Mouse (Mus musculus): ENCODE measurements around the gene Insl3. TPM values are rescaled to one million over a fixed set of nuclear protein-coding genes. Genes with fewer than 3 reads are reported as not detected.
"Not testable (repeated sequence)": the region's sequence is repeated elsewhere in the genome, so short reads cannot be mapped to it uniquely, and the experiment has no call there.

The Insl3 gene
- polyA plus RNA-seq, 1 experiment from 2014 or later, result 0.76 TPM

- Histone ChIP-seq H3K4me1 (peaks cover 39% of the 10 kb centered on the region), H3K27me3 (ENCODE audit: low read depth, poor library complexity, severe bottlenecking) (peaks cover 100% of the 10 kb centered on the region), H3K27ac (no peak overlapping the region), H3K36me3 (no peaks in the 10 kb centered on the region), H3K4me3 (peak overlapping the region; percentile 24), H3K9me3 (replicated peaks) (no peaks in the 10 kb centered on the region)
- no peak for DNase-seq (ENCODE audit: low spot score)
- 3% methylated on average over 21 of the region's 21 CpGs for WGBS
Observed at GRCm38 (mm10) chr8:71680471-71680870, 8.5 kb upstream of the Insl3 start.

- 6% methylated on average over 17 of the region's 18 CpGs for WGBS
- no peaks in the 10 kb centered on the region for H3K9me3 ChIP-seq (replicated peaks)
- peaks cover 38% of the 10 kb centered on the region for H3K4me1 ChIP-seq
- no peaks in the 10 kb centered on the region for H3K36me3 ChIP-seq
- no peak overlapping the region for H3K27ac ChIP-seq
- no peak overlapping the region for H3K4me3 ChIP-seq
- DNase-seq (ENCODE audit: low spot score), result no peak
- H3K27me3 ChIP-seq (ENCODE audit: low read depth, poor library complexity, severe bottlenecking), result peaks cover 100% of the 10 kb centered on the region
Observed at GRCm38 (mm10) chr8:71681369-71681915, 7.6 kb upstream of the Insl3 start.

DNA sequence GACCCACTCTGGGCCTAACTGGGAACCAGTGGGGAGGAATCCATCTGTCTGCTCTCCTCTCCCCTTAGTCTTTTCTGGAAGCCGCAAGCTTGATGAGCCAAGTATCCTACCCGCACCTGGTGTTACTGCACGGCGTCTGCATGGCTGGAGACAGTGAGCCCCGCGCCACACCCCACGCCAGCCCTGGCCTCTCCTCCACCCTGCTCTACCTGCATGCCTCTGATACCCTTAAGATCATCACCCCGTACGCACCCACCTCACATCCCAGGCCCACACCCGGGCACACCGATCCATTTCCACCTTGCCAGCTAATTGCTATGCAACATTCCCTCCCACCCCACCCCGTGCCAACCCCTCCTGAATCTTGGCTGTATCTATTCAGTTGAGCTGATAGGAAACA lies 6.2 kb upstream of the Insl3 start:
- Histone ChIP-seq H3K36me3 (no peaks in the 10 kb centered on the region), H3K27ac (no peak overlapping the region), H3K9me3 (replicated peaks) (no peaks in the 10 kb centered on the region), H3K27me3 (ENCODE audit: low read depth, poor library complexity, severe bottlenecking) (peaks cover 100% of the 10 kb centered on the region), H3K4me3 (no peak overlapping the region), H3K4me1 (peaks cover 48% of the 10 kb centered on the region)
- 62% methylated on average over 12 of the region's 12 CpGs for WGBS
- no peak for DNase-seq (ENCODE audit: low spot score)

DNA sequence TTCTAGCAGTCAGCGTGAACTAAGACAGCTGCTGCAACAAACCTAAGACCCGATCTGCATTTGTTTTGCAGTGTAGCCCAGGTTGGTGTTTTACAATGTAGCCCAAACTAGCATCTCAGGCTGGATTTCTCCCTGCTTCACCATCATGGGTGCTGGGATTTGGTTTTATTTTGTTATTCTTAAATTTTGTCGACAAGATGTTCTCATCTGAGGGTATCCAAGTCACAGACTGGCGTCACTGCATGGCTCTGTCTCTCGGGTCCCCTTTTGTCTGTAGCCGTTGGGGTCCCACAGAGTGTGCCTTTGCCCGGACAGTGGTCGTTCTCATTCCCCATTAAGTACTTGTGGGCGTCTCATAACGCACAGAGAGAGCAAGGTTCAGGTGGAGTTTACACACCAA lies 4.3 kb upstream of the Insl3 start:
- no peak overlapping the region for H3K4me3 ChIP-seq
- 22% methylated on average over 10 of the region's 10 CpGs for WGBS
- no peak overlapping the region for H3K27ac ChIP-seq
- no peak for DNase-seq (ENCODE audit: low spot score)
- H3K4me1 ChIP-seq, result peaks cover 49% of the 10 kb centered on the region
- H3K27me3 ChIP-seq (ENCODE audit: low read depth, poor library complexity, severe bottlenecking), result peaks cover 100% of the 10 kb centered on the region
- H3K36me3 ChIP-seq, result no peaks in the 10 kb centered on the region
- H3K9me3 ChIP-seq (replicated peaks), result no peaks in the 10 kb centered on the region

DNA sequence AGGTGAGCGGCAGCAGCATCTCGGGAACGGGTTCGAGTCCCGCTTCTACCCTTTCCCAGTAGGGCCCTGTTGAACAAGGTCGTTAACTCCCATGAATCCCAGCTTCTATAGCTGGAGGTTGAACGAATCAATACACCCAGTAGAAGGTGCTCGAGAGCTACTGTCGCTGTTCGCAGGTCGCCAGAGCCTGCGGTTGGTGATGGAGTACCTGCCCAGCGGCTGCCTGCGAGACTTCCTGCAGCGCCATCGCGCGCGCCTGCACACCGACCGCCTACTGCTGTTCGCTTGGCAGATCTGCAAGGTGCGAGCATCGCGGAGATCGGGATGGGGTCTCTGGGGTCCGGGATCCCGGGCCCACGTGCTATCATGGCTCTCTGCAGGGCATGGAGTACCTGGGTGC lies 3.4 kb upstream of the Insl3 start:
- Histone ChIP-seq H3K27me3 (ENCODE audit: low read depth, poor library complexity, severe bottlenecking) (peaks cover 100% of the 10 kb centered on the region), H3K27ac (no peak overlapping the region), H3K9me3 (replicated peaks) (no peaks in the 10 kb centered on the region), H3K4me3 (peak overlapping the region; percentile 34), H3K36me3 (no peaks in the 10 kb centered on the region), H3K4me1 (peaks cover 42% of the 10 kb centered on the region)
- WGBS, result 3% methylated on average over 29 of the region's 29 CpGs
- no peak for DNase-seq (ENCODE audit: low spot score)

- Histone ChIP-seq H3K27ac (no peak overlapping the region), H3K4me1 (peaks cover 36% of the 10 kb centered on the region), H3K36me3 (no peaks in the 10 kb centered on the region), H3K4me3 (peak overlapping the region; percentile 34), H3K9me3 (replicated peaks) (no peaks in the 10 kb centered on the region), H3K27me3 (ENCODE audit: low read depth, poor library complexity, severe bottlenecking) (peaks cover 100% of the 10 kb centered on the region)
- no peak for DNase-seq (ENCODE audit: low spot score)
- 1% methylated on average over 23 of the region's 23 CpGs for WGBS
Observed at GRCm38 (mm10) chr8:71686143-71686734, 2.8 kb upstream of the Insl3 start.

- DNase-seq (ENCODE audit: low spot score), result no peak
- Histone ChIP-seq H3K27me3 (ENCODE audit: low read depth, poor library complexity, severe bottlenecking) (peaks cover 100% of the 10 kb centered on the region), H3K36me3 (no peaks in the 10 kb centered on the region), H3K9me3 (replicated peaks) (no peaks in the 10 kb centered on the region), H3K4me1 (peaks cover 38% of the 10 kb centered on the region), H3K4me3 (no peak overlapping the region), H3K27ac (no peak overlapping the region)
- WGBS, result 2% methylated on average over 8 of the region's 8 CpGs
Observed at GRCm38 (mm10) chr8:71687616-71688015, 1.4 kb upstream of the Insl3 start.

DNA sequence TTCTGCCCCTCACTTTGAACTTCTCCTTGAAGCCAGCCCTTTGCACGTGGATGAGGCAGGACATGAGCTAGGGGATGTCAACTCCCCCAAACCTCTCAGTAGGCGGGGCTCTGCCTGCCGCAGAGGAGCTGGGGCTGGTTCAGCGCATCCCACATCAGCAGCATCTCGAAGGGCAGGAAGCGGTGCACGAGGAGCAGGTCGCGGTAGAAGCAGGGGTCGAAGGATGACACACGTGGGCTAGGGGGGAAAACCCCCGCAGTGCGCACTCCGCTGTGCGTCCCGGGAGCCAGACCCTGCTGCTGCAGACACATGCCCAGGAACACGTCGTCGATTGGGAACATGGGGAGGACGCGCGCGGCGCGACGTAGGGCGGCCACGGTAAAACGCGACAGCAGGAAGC lies 3.5 kb downstream of the Insl3 start:
- DNase-seq (ENCODE audit: low spot score), result no peak
- Histone ChIP-seq H3K27me3 (ENCODE audit: low read depth, poor library complexity, severe bottlenecking) (peaks cover 100% of the 10 kb centered on the region), H3K4me3 (0 out of 2 replicates have a peak overlapping the region, but pooled peaks have one; percentile 3), H3K4me1 (peaks cover 24% of the 10 kb centered on the region), H3K36me3 (no peaks in the 10 kb centered on the region), H3K9me3 (replicated peaks) (no peaks in the 10 kb centered on the region), H3K27ac (no peak overlapping the region)
- 3% methylated on average over 30 of the region's 30 CpGs for WGBS

- Histone ChIP-seq H3K4me3 (peak overlapping the region; percentile 30), H3K36me3 (no peaks in the 10 kb centered on the region), H3K27ac (no peak overlapping the region), H3K27me3 (ENCODE audit: low read depth, poor library complexity, severe bottlenecking) (peaks cover 100% of the 10 kb centered on the region), H3K9me3 (replicated peaks) (no peaks in the 10 kb centered on the region), H3K4me1 (peaks cover 15% of the 10 kb centered on the region)
- peak; percentile 52 for DNase-seq (ENCODE audit: low spot score)
- WGBS, result 12% methylated on average over 68 of the region's 68 CpGs
Observed at GRCm38 (mm10) chr8:71693166-71694041, 4.4 kb downstream of the Insl3 start.

DNA sequence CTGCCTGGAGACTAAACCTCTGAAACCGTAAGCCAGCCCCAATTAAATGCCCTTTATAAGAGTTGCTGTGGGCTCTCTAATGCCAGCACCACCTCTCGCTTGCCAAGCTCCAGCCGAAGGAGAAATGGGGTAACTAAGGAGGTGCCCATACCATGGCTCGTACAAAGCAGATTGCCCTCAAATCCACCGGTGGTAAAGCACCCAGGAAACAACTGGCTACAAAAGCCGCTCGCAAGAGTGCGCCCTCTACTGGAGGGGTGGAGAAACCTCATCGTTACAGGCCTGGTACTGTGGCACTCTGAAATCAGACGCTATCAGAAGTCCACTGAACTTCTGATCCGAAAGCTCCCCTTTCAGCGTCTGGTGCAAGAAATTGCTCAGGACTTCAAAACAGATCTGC lies 6.4 kb downstream of the Insl3 start:
- 65% methylated on average over 12 of the region's 12 CpGs for WGBS
- H3K9me3 ChIP-seq (replicated peaks); H3K36me3 ChIP-seq; H3K4me3 ChIP-seq; DNase-seq (ENCODE audit: low spot score); H3K27ac ChIP-seq: not testable (repeated sequence)
- Histone ChIP-seq H3K4me1 (peaks cover 14% of the 10 kb centered on the region), H3K27me3 (ENCODE audit: low read depth, poor library complexity, severe bottlenecking) (peaks cover 100% of the 10 kb centered on the region)

GRCm38 (mm10) chr8:71700493-71701269 lies 11.7 kb downstream of the Insl3 start:
- Histone ChIP-seq H3K4me1 (peaks cover 14% of the 10 kb centered on the region), H3K27me3 (ENCODE audit: low read depth, poor library complexity, severe bottlenecking) (peaks cover 98% of the 10 kb centered on the region)

GRCm38 (mm10) chr8:71701414-71702086 lies 12.5 kb downstream of the Insl3 start, which contains the start of gene B3gnt3:
Gene B3gnt3 (minus strand): TSS chr8:71701789.
- WGBS, result 14% methylated on average over 33 of the region's 34 CpGs
- Histone ChIP-seq H3K4me1 (peaks cover 14% of the 10 kb centered on the region), H3K4me3 (peak within 1 kb of the TSS; percentile 32), H3K36me3 (no peaks in the 10 kb centered on the region), H3K9me3 (replicated peaks) (no peaks in the 10 kb centered on the region), H3K27ac (no peak within 1 kb of the TSS), H3K27me3 (ENCODE audit: low read depth, poor library complexity, severe bottlenecking) (peaks cover 95% of the 10 kb centered on the region)
- DNase-seq (ENCODE audit: low spot score), result no peak

More at GRCm38 (mm10) chr8:71700493-71701269, 11.7 kb downstream of the Insl3 start:
- 4% methylated on average over 29 of the region's 29 CpGs for WGBS
- no peak overlapping the region for H3K27ac ChIP-seq
- H3K36me3 ChIP-seq, result no peaks in the 10 kb centered on the region
- peak overlapping the region; percentile 32 for H3K4me3 ChIP-seq
- no peak for DNase-seq (ENCODE audit: low spot score)
- H3K9me3 ChIP-seq (replicated peaks), result no peaks in the 10 kb centered on the region
